Mouse (Mus musculus) midbrain, embryonic 12.5 days (tissue): ENCODE results near the gene Epb42. TPM values are rescaled to one million over a fixed set of nuclear protein-coding genes. Genes with fewer than 3 reads are reported as not detected.

Experiments
- ATAC-seq: fragments of 200-750 bp; cut with Nextera tagmentation; 2 replicates; pipeline ENCODE4 v1.8.0; 2017; ENCODE audit warnings: low read depth, moderate TSS enrichment, moderate library complexity; ENCODE audit not compliant: low FRiP score
- H3K27ac ChIP-seq: fragments of 300-500 bp; sonication (generic); replicated peaks from 2 replicates; pipeline ENCODE4 v1.5.1; 2016; ENCODE audit warnings: mild to moderate bottlenecking
- H3K27me3 ChIP-seq: fragments of 300-500 bp; sonication (generic); 2 replicates; pipeline ENCODE4 v1.6.1; 2016; ENCODE audit warnings: mild to moderate bottlenecking
- H3K36me3 ChIP-seq: fragments of 300-500 bp; sonication (generic); 2 replicates; pipeline ENCODE4 v1.6.1; 2016
- H3K4me1 ChIP-seq: fragments of 300-500 bp; sonication (generic); 2 replicates; pipeline ENCODE4 v1.6.1; 2016
- H3K4me2 ChIP-seq: fragments of 300-500 bp; sonication (generic); replicated peaks from 2 replicates; pipeline ENCODE4 v1.6.1; 2016; ENCODE audit warnings: mild to moderate bottlenecking, moderate library complexity
- H3K4me3 ChIP-seq: fragments of 300-500 bp; sonication (generic); 2 replicates; pipeline ENCODE4 v1.5.1; 2016; ENCODE audit warnings: mild to moderate bottlenecking
- H3K9ac ChIP-seq: fragments of 300-500 bp; sonication (generic); replicated peaks from 2 replicates; pipeline ENCODE4 v1.6.1; 2016; ENCODE audit warnings: mild to moderate bottlenecking, moderate library complexity
- H3K9me3 ChIP-seq: fragments of 300-500 bp; sonication (generic); 2 replicates; pipeline ENCODE4 v1.6.1; 2016; ENCODE audit warnings: mild to moderate bottlenecking
- WGBS: fragments of 180-500 bp; shearing (Covaris S2); methylation state at CpG from one replicate; pipeline ENCODE4 v1.1.7; 2016; 5-methylcytosine and 5-hydroxymethylcytosine counted together
- polyA plus RNA-seq: library from polyadenylated mRNA; unstranded; fragments of >200 nt; fragmentation: Nextera tagmentation; extraction: Ambion mirVana; gene quantifications from 2 replicates; pipeline ENCODE4 v1.2.1, GENCODE M21; 2016

Gene Epb42
- polyA plus RNA-seq: 4.0 and 5.5 TPM in 2 replicates

GRCm38 (mm10) chr2:121036733-121037341 lies at the start of gene Epb42:
TSS of gene Epb42 (minus strand) at chr2:121037072.
- 0 out of 2 replicates have a peak within 1 kb of the TSS, but pooled peaks have one; percentile 2 for H3K27ac ChIP-seq
- 66% methylated on average over 5 of the region's 5 CpGs for WGBS
- no peak for ATAC-seq

GRCm38 (mm10) chr2:121085480-121086185 lies 48.8 kb upstream of the Epb42 start, which contains the start of gene Tgm5:
TSS of gene Tgm5 (minus strand) at chr2:121085841.
- H3K4me3 ChIP-seq: no peak within 1 kb of the TSS
- no peak within 1 kb of the TSS for H3K27ac ChIP-seq
- no peak within 1 kb of the TSS for H3K4me2 ChIP-seq
- no peaks in the 10 kb centered on the region for H3K4me1 ChIP-seq
- 54% methylated on average over 6 of the region's 6 CpGs for WGBS
- no peak for ATAC-seq
- H3K9me3 ChIP-seq: no peaks in the 10 kb centered on the region
- H3K9ac ChIP-seq: no peak within 1 kb of the TSS
- no peaks in the 10 kb centered on the region for H3K27me3 ChIP-seq
- no peaks in the 10 kb centered on the region for H3K36me3 ChIP-seq

More at GRCm38 (mm10) chr2:121036733-121037341, at the start of gene Epb42:
- H3K4me3 ChIP-seq: no peak within 1 kb of the TSS
- no peaks in the 10 kb centered on the region for H3K27me3 ChIP-seq
- no peaks in the 10 kb centered on the region for H3K4me1 ChIP-seq
- no peak within 1 kb of the TSS for H3K4me2 ChIP-seq
- H3K36me3 ChIP-seq: no peaks in the 10 kb centered on the region
- no peak within 1 kb of the TSS for H3K9ac ChIP-seq
- no peaks in the 10 kb centered on the region for H3K9me3 ChIP-seq

- 86% methylated on average over 1 of the region's 1 CpGs for WGBS
- Histone ChIP-seq H3K4me3 (no peak overlapping the region), H3K27me3 (no peaks in the 10 kb centered on the region), H3K4me1 (no peaks in the 10 kb centered on the region), H3K27ac (no peak overlapping the region), H3K4me2 (no peak overlapping the region), H3K9ac (no peak overlapping the region), H3K9me3 (no peaks in the 10 kb centered on the region), H3K36me3 (no peaks in the 10 kb centered on the region)
- ATAC-seq: no peak
These were observed 45.8 kb upstream of the Epb42 start for GRCm38 (mm10) chr2:121082626-121083025.

- Histone ChIP-seq H3K36me3 (no peaks in the 10 kb centered on the region), H3K4me3 (no peak overlapping the region), H3K4me2 (no peak overlapping the region), H3K27ac (no peak overlapping the region), H3K9ac (no peak overlapping the region), H3K9me3 (no peaks in the 10 kb centered on the region), H3K27me3 (no peaks in the 10 kb centered on the region), H3K4me1 (no peaks in the 10 kb centered on the region)
- 86% methylated on average over 7 of the region's 7 CpGs for WGBS
- ATAC-seq: no peak
These were observed 37.9 kb upstream of the Epb42 start for GRCm38 (mm10) chr2:121074747-121075146.

GRCm38 (mm10) chr2:121071871-121072270 lies 35.0 kb upstream of the Epb42 start:
- 88% methylated on average over 6 of the region's 6 CpGs for WGBS

GRCm38 (mm10) chr2:121069506-121069905 lies 32.6 kb upstream of the Epb42 start:
- H3K4me1 ChIP-seq: no peaks in the 10 kb centered on the region
- no peaks in the 10 kb centered on the region for H3K36me3 ChIP-seq
- no peak overlapping the region for H3K27ac ChIP-seq
- ATAC-seq: no peak
- H3K9ac ChIP-seq: no peak overlapping the region
- H3K27me3 ChIP-seq: no peaks in the 10 kb centered on the region
- WGBS: 68% methylated on average over 6 of the region's 6 CpGs
- no peaks in the 10 kb centered on the region for H3K9me3 ChIP-seq
- H3K4me2 ChIP-seq: no peak overlapping the region
- no peak overlapping the region for H3K4me3 ChIP-seq

More at GRCm38 (mm10) chr2:121071871-121072270, 35.0 kb upstream of the Epb42 start:
- Histone ChIP-seq H3K9ac (no peak overlapping the region), H3K36me3 (no peaks in the 10 kb centered on the region), H3K27ac (no peak overlapping the region), H3K4me3 (no peak overlapping the region), H3K9me3 (no peaks in the 10 kb centered on the region), H3K27me3 (no peaks in the 10 kb centered on the region), H3K4me1 (no peaks in the 10 kb centered on the region), H3K4me2 (no peak overlapping the region)
- no peak for ATAC-seq

- H3K4me3 ChIP-seq: no peak overlapping the region
- H3K36me3 ChIP-seq: no peaks in the 10 kb centered on the region
- H3K27me3 ChIP-seq: no peaks in the 10 kb centered on the region
- no peak overlapping the region for H3K9ac ChIP-seq
- no peaks in the 10 kb centered on the region for H3K9me3 ChIP-seq
- no peak for ATAC-seq
- H3K4me2 ChIP-seq: no peak overlapping the region
- H3K4me1 ChIP-seq: no peaks in the 10 kb centered on the region
- 67% methylated on average over 4 of the region's 4 CpGs for WGBS
- H3K27ac ChIP-seq: no peak overlapping the region
These were observed 30.2 kb upstream of the Epb42 start for GRCm38 (mm10) chr2:121067116-121067515.

GRCm38 (mm10) chr2:121061315-121061714 lies 24.4 kb upstream of the Epb42 start:
- no peak overlapping the region for H3K4me2 ChIP-seq
- WGBS: 90% methylated on average over 2 of the region's 2 CpGs
- no peak for ATAC-seq
- H3K4me1 ChIP-seq: no peaks in the 10 kb centered on the region
- no peaks in the 10 kb centered on the region for H3K36me3 ChIP-seq
- no peak overlapping the region for H3K9ac ChIP-seq
- no peaks in the 10 kb centered on the region for H3K9me3 ChIP-seq
- no peak overlapping the region for H3K27ac ChIP-seq
- no peaks in the 10 kb centered on the region for H3K27me3 ChIP-seq
- H3K4me3 ChIP-seq: no peak overlapping the region

GRCm38 (mm10) chr2:121057997-121058396 lies 21.1 kb upstream of the Epb42 start:
- no peaks in the 10 kb centered on the region for H3K36me3 ChIP-seq
- no peak overlapping the region for H3K4me2 ChIP-seq
- no peak overlapping the region for H3K4me3 ChIP-seq
- no peaks in the 10 kb centered on the region for H3K9me3 ChIP-seq
- H3K4me1 ChIP-seq: no peaks in the 10 kb centered on the region
- H3K9ac ChIP-seq: no peak overlapping the region
- no peak for ATAC-seq
- WGBS: 73% methylated on average over 6 of the region's 6 CpGs
- no peaks in the 10 kb centered on the region for H3K27me3 ChIP-seq
- H3K27ac ChIP-seq: no peak overlapping the region

- 81% methylated on average over 6 of the region's 6 CpGs for WGBS
- ATAC-seq: no peak
These were observed 19.0 kb upstream of the Epb42 start for GRCm38 (mm10) chr2:121055915-121056314.

GRCm38 (mm10) chr2:121054060-121054459 lies 17.2 kb upstream of the Epb42 start:
- Histone ChIP-seq H3K4me2 (no peak overlapping the region), H3K4me1 (no peaks in the 10 kb centered on the region), H3K36me3 (no peaks in the 10 kb centered on the region), H3K4me3 (no peak overlapping the region), H3K9ac (no peak overlapping the region), H3K27me3 (no peaks in the 10 kb centered on the region), H3K27ac (no peak overlapping the region), H3K9me3 (no peaks in the 10 kb centered on the region)
- ATAC-seq: no peak
- 75% methylated on average over 2 of the region's 2 CpGs for WGBS

More at GRCm38 (mm10) chr2:121055915-121056314, 19.0 kb upstream of the Epb42 start:
- no peaks in the 10 kb centered on the region for H3K27me3 ChIP-seq
- H3K4me1 ChIP-seq: no peaks in the 10 kb centered on the region
- H3K4me2 ChIP-seq: no peak overlapping the region
- no peak overlapping the region for H3K4me3 ChIP-seq
- no peaks in the 10 kb centered on the region for H3K9me3 ChIP-seq
- H3K27ac ChIP-seq: no peak overlapping the region
- no peak overlapping the region for H3K9ac ChIP-seq
- no peaks in the 10 kb centered on the region for H3K36me3 ChIP-seq

- ATAC-seq: no peak
- H3K9me3 ChIP-seq: no peaks in the 10 kb centered on the region
- no peak overlapping the region for H3K4me3 ChIP-seq
- no peak overlapping the region for H3K27ac ChIP-seq
- H3K4me1 ChIP-seq: no peaks in the 10 kb centered on the region
- no peak overlapping the region for H3K9ac ChIP-seq
- 90% methylated on average over 5 of the region's 5 CpGs for WGBS
- no peaks in the 10 kb centered on the region for H3K27me3 ChIP-seq
- H3K4me2 ChIP-seq: no peak overlapping the region
- no peaks in the 10 kb centered on the region for H3K36me3 ChIP-seq
These were observed 15.3 kb upstream of the Epb42 start for GRCm38 (mm10) chr2:121052176-121052575.
